Mouse (Mus musculus) intestine, embryonic 16.5 days (tissue): ENCODE measurements around the gene Ptk6. TPM values are rescaled to one million over a fixed set of nuclear protein-coding genes. Genes with fewer than 3 reads are reported as not detected.

Experiments used
- ATAC-seq: fragments of 200-750 bp; cut with Nextera tagmentation; 2 replicates; pipeline ENCODE4 v1.8.0; 2017; ENCODE audit warnings: moderate TSS enrichment, moderate library complexity
- H3K27ac ChIP-seq: fragments of 300-500 bp; sonication (generic); 2 replicates; pipeline ENCODE4 v1.5.1; 2014; ENCODE audit warnings: mild to moderate bottlenecking, low read length
- H3K27me3 ChIP-seq: fragments of 300-500 bp; sonication (generic); replicated peaks from 2 replicates; pipeline ENCODE4 v1.6.1; 2014; ENCODE audit warnings: low read length, control low read depth, mixed read lengths; ENCODE audit not compliant: control insufficient read depth, insufficient read depth
- H3K36me3 ChIP-seq: fragments of 300-500 bp; sonication (generic); 2 replicates; pipeline ENCODE4 v1.6.1; 2014; ENCODE audit warnings: low read length, control low read depth; ENCODE audit not compliant: control insufficient read depth, insufficient read depth
- H3K4me1 ChIP-seq: fragments of 300-500 bp; sonication (generic); 2 replicates; pipeline ENCODE4 v1.6.1; 2014; ENCODE audit warnings: low read length, control low read depth, mixed read lengths; ENCODE audit not compliant: control insufficient read depth, insufficient read depth
- H3K4me2 ChIP-seq: fragments of 300-500 bp; sonication (generic); 2 replicates; pipeline ENCODE4 v1.6.1; 2014; ENCODE audit warnings: low read depth, low read length, control low read depth
- H3K4me3 ChIP-seq: fragments of 300-500 bp; sonication (generic); 2 replicates; pipeline ENCODE4 v1.5.1; 2014; ENCODE audit warnings: mild to moderate bottlenecking, low read length
- H3K9ac ChIP-seq: fragments of 300-500 bp; sonication (generic); 2 replicates; pipeline ENCODE4 v1.6.1; 2014; ENCODE audit warnings: low read depth, low read length
- H3K9me3 ChIP-seq: fragments of 300-500 bp; sonication (generic); 2 replicates; pipeline ENCODE4 v1.6.1; 2016; ENCODE audit warnings: low read length, control low read depth; ENCODE audit not compliant: control insufficient read depth
- WGBS: fragments of 180-500 bp; shearing (Covaris S2); extraction: QIAGEN DNeasy Blood & Tissue Kit; methylation state at CpG from one replicate; pipeline ENCODE4 v1.1.7; 2014; 5-methylcytosine and 5-hydroxymethylcytosine counted together
- polyA plus RNA-seq: library from polyadenylated mRNA; unstranded; fragments of >200 nt; fragmentation: Nextera tagmentation; extraction: Ambion mirVana; gene quantifications from 2 replicates; pipeline ENCODE4 v1.2.1, GENCODE M21; 2015

Ptk6 gene
- polyA plus RNA-seq, 1 experiment from 2014 or later, result 0.45 TPM

- Histone ChIP-seq H3K4me1 (peaks cover 2% of the 10 kb centered on the region; the same call in 1 of the 2 replicates), H3K4me2 (no peak overlapping the region), H3K9ac (no peak overlapping the region), H3K27me3 (no peaks in the 10 kb centered on the region), H3K36me3 (peaks cover 3% of the 10 kb centered on the region; the same call in 1 of the 2 replicates), H3K27ac (no peak overlapping the region), H3K9me3 (no peaks in the 10 kb centered on the region), H3K4me3 (no peak overlapping the region)
- peak; percentile 32; the same call in 1 of the 2 replicates for ATAC-seq
- 70% methylated on average over 2 of the region's 2 CpGs for WGBS
These were observed 22.4 kb upstream of the Ptk6 start for GRCm38 (mm10) chr2:181224994-181225393.

- Histone ChIP-seq H3K4me3 (peak overlapping the region; percentile 38; the same call in 1 of the 2 replicates), H3K9me3 (no peaks in the 10 kb centered on the region)
These were observed 17.8 kb upstream of the Ptk6 start for GRCm38 (mm10) chr2:181220361-181220760.

GRCm38 (mm10) chr2:181219538-181220216 lies 17.1 kb upstream of the Ptk6 start, which contains the start of gene Fndc11:
Fndc11 (plus strand) TSS chr2:181220013.
- Histone ChIP-seq H3K9me3 (no peaks in the 10 kb centered on the region), H3K36me3 (no peaks in the 10 kb centered on the region), H3K27me3 (no peaks in the 10 kb centered on the region), H3K9ac (peak within 1 kb of the TSS; percentile 60), H3K27ac (peak within 1 kb of the TSS; percentile 5; the same call in 1 of the 2 replicates), H3K4me1 (peaks cover 9% of the 10 kb centered on the region), H3K4me2 (peak within 1 kb of the TSS; percentile 74), H3K4me3 (peak within 1 kb of the TSS; percentile 38)
- peak; percentile 93 for ATAC-seq
- WGBS, result 2% methylated on average over 25 of the region's 25 CpGs

More at GRCm38 (mm10) chr2:181220361-181220760, 17.8 kb upstream of the Ptk6 start:
- no peaks in the 10 kb centered on the region for H3K27me3 ChIP-seq
- peak overlapping the region; percentile 74 for H3K4me2 ChIP-seq
- H3K27ac ChIP-seq, result no peak overlapping the region
- no peak for ATAC-seq
- peak overlapping the region; percentile 60; the same call in 1 of the 2 replicates for H3K9ac ChIP-seq
- H3K4me1 ChIP-seq, result peaks cover 9% of the 10 kb centered on the region
- no peaks in the 10 kb centered on the region for H3K36me3 ChIP-seq
- 32% methylated on average over 2 of the region's 2 CpGs for WGBS

- Histone ChIP-seq H3K27ac (peak overlapping the region; percentile 5; the same call in 1 of the 2 replicates), H3K4me1 (peaks cover 9% of the 10 kb centered on the region), H3K27me3 (0 out of 2 replicates have a peak, but pooled peaks cover 2% of the 10 kb centered on the region), H3K4me2 (no peak overlapping the region), H3K9ac (no peak overlapping the region), H3K36me3 (no peaks in the 10 kb centered on the region), H3K4me3 (no peak overlapping the region), H3K9me3 (no peaks in the 10 kb centered on the region)
- ATAC-seq, result no peak
- 58% methylated on average over 5 of the region's 5 CpGs for WGBS
These were observed 16.4 kb upstream of the Ptk6 start for GRCm38 (mm10) chr2:181218881-181219485.

- peaks cover 25% of the 10 kb centered on the region; the same call in 1 of the 2 replicates for H3K27me3 ChIP-seq
- no peak overlapping the region for H3K4me2 ChIP-seq
- H3K9me3 ChIP-seq, result no peaks in the 10 kb centered on the region
- no peak overlapping the region for H3K27ac ChIP-seq
- peaks cover 9% of the 10 kb centered on the region for H3K4me1 ChIP-seq
- ATAC-seq, result no peak
- H3K9ac ChIP-seq, result no peak overlapping the region
- H3K4me3 ChIP-seq, result no peak overlapping the region
- H3K36me3 ChIP-seq, result no peaks in the 10 kb centered on the region
- WGBS, result 87% methylated on average over 6 of the region's 6 CpGs
These were observed 13.4 kb upstream of the Ptk6 start for GRCm38 (mm10) chr2:181216037-181216436.

GRCm38 (mm10) chr2:181213021-181213445 lies 10.4 kb upstream of the Ptk6 start, which contains the start of gene Srms:
Srms (minus strand) TSS chr2:181213185.
- 1% methylated on average over 17 of the region's 17 CpGs for WGBS
- Histone ChIP-seq H3K4me1 (no peaks in the 10 kb centered on the region), H3K27ac (no peak within 1 kb of the TSS)

GRCm38 (mm10) chr2:181212389-181213020 lies 9.9 kb upstream of the Ptk6 start:
- Histone ChIP-seq H3K4me1 (no peaks in the 10 kb centered on the region), H3K4me3 (peak overlapping the region; percentile 44), H3K4me2 (peak overlapping the region; percentile 72), H3K9ac (peak overlapping the region; percentile 9), H3K27me3 (peaks cover 25% of the 10 kb centered on the region; the same call in 1 of the 2 replicates), H3K36me3 (no peaks in the 10 kb centered on the region), H3K27ac (no peak overlapping the region), H3K9me3 (no peaks in the 10 kb centered on the region)
- peak; percentile 57 for ATAC-seq
- WGBS, result 3% methylated on average over 34 of the region's 34 CpGs

More at GRCm38 (mm10) chr2:181213021-181213445, 10.4 kb upstream of the Ptk6 start, which contains the start of gene Srms:
- Histone ChIP-seq H3K9me3 (no peaks in the 10 kb centered on the region), H3K9ac (peak within 1 kb of the TSS; percentile 9), H3K27me3 (peaks cover 25% of the 10 kb centered on the region; the same call in 1 of the 2 replicates), H3K4me3 (peak within 1 kb of the TSS; percentile 44), H3K36me3 (no peaks in the 10 kb centered on the region), H3K4me2 (peak within 1 kb of the TSS; percentile 72)
- ATAC-seq, result peak; percentile 81

- Histone ChIP-seq H3K4me1 (peaks cover 7% of the 10 kb centered on the region), H3K9ac (no peak overlapping the region), H3K27me3 (no peaks in the 10 kb centered on the region; the same call in 1 of the 2 replicates), H3K4me2 (no peak overlapping the region), H3K9me3 (no peaks in the 10 kb centered on the region), H3K4me3 (no peak overlapping the region), H3K27ac (no peak overlapping the region), H3K36me3 (no peaks in the 10 kb centered on the region)
- peak; percentile 75 for ATAC-seq
- WGBS, result 47% methylated on average over 9 of the region's 9 CpGs
These were observed 3.5 kb upstream of the Ptk6 start for GRCm38 (mm10) chr2:181206118-181206517.

- WGBS, result 80% methylated on average over 5 of the region's 5 CpGs
- H3K9me3 ChIP-seq, result no peaks in the 10 kb centered on the region
- H3K4me2 ChIP-seq, result no peak overlapping the region
- H3K4me1 ChIP-seq, result peaks cover 7% of the 10 kb centered on the region
- H3K4me3 ChIP-seq, result no peak overlapping the region
- H3K36me3 ChIP-seq, result no peaks in the 10 kb centered on the region
- peak; percentile 26; the same call in 1 of the 2 replicates for ATAC-seq
- no peaks in the 10 kb centered on the region; the same call in 1 of the 2 replicates for H3K27me3 ChIP-seq
- H3K9ac ChIP-seq, result no peak overlapping the region
- H3K27ac ChIP-seq, result no peak overlapping the region
These were observed 3.1 kb upstream of the Ptk6 start for GRCm38 (mm10) chr2:181205678-181206077.
